Mouse (Mus musculus) forebrain, embryonic 15.5 days (tissue): Measurements from ENCODE around the gene Lasp1. TPM values are rescaled to one million over a fixed set of nuclear protein-coding genes. Genes with fewer than 3 reads are reported as not detected.

Experiments
- ATAC-seq: fragments of 200-750 bp; cut with Nextera tagmentation; replicated peaks from 2 replicates; pipeline ENCODE4 v1.8.0; 2017; ENCODE audit warnings: mild to moderate bottlenecking, moderate TSS enrichment, moderate library complexity
- H3K27ac ChIP-seq: fragments of 300-500 bp; sonication (generic); replicated peaks from 2 replicates; pipeline ENCODE4 v1.5.1; 2015; ENCODE audit warnings: mild to moderate bottlenecking, inconsistent platforms
- H3K27me3 ChIP-seq: fragments of 300-500 bp; sonication (generic); 2 replicates; pipeline ENCODE4 v1.6.1; 2015; ENCODE audit warnings: inconsistent platforms
- H3K36me3 ChIP-seq: fragments of 300-500 bp; sonication (generic); 2 replicates; pipeline ENCODE4 v1.6.1; 2015; ENCODE audit warnings: mild to moderate bottlenecking, inconsistent platforms
- H3K4me1 ChIP-seq: fragments of 300-500 bp; sonication (generic); 2 replicates; pipeline ENCODE4 v1.6.1; 2015; ENCODE audit warnings: inconsistent platforms
- H3K4me2 ChIP-seq: fragments of 300-500 bp; sonication (generic); replicated peaks from 2 replicates; pipeline ENCODE4 v1.6.1; 2015; ENCODE audit warnings: mild to moderate bottlenecking, inconsistent platforms
- H3K4me3 ChIP-seq: fragments of 300-500 bp; sonication (generic); 2 replicates; pipeline ENCODE4 v1.5.1; 2015; ENCODE audit warnings: mild to moderate bottlenecking, inconsistent platforms
- H3K9ac ChIP-seq: fragments of 300-500 bp; sonication (generic); replicated peaks from 2 replicates; pipeline ENCODE4 v1.6.1; 2015; ENCODE audit warnings: mild to moderate bottlenecking, inconsistent platforms
- H3K9me3 ChIP-seq: fragments of 300-500 bp; sonication (generic); 2 replicates; pipeline ENCODE4 v1.6.1; 2016; ENCODE audit warnings: inconsistent platforms
- WGBS: fragments of 180-500 bp; shearing (Covaris S2); methylation state at CpG from one replicate; pipeline ENCODE4 v1.1.7; 2015; ENCODE audit warnings: mixed read lengths; 5-methylcytosine and 5-hydroxymethylcytosine counted together
- polyA plus RNA-seq: library from polyadenylated mRNA; unstranded; fragments of >200 nt; fragmentation: Nextera tagmentation; extraction: Ambion mirVana; gene quantifications from 2 replicates; pipeline ENCODE4 v1.2.1, GENCODE M21; 2015

Gene Lasp1
- polyA plus RNA-seq, 1 experiment from 2014 or later, result 132 TPM

GRCm38 (mm10) chr11:97838779-97839440, 40.1 kb downstream of the Lasp1 start:
- Histone ChIP-seq H3K9me3 (no peaks in the 10 kb centered on the region), H3K27me3 (no peaks in the 10 kb centered on the region), H3K27ac (0 out of 2 replicates have a peak overlapping the region, but pooled peaks have one; percentile 19), H3K4me3 (no peak overlapping the region), H3K4me1 (peaks cover 17% of the 10 kb centered on the region), H3K36me3 (peaks cover 27% of the 10 kb centered on the region), H3K4me2 (no peak overlapping the region), H3K9ac (no peak overlapping the region)
- no peak for ATAC-seq
- WGBS, result 43% methylated on average over 10 of the region's 10 CpGs

GRCm38 (mm10) chr11:97839441-97840134, 40.8 kb downstream of the Lasp1 start:
- H3K36me3 ChIP-seq, result peaks cover 20% of the 10 kb centered on the region
- H3K9ac ChIP-seq, result no peak overlapping the region
- ATAC-seq, result no peak
- H3K4me3 ChIP-seq, result no peak overlapping the region
- H3K4me1 ChIP-seq, result peaks cover 17% of the 10 kb centered on the region
- WGBS, result 58% methylated on average over 11 of the region's 11 CpGs
- H3K27ac ChIP-seq, result peak overlapping the region; percentile 94; the same call in 1 of the 2 replicates
- no peaks in the 10 kb centered on the region for H3K9me3 ChIP-seq
- H3K4me2 ChIP-seq, result no peak overlapping the region
- no peaks in the 10 kb centered on the region for H3K27me3 ChIP-seq

- H3K9me3 ChIP-seq, result no peaks in the 10 kb centered on the region
- no peak for ATAC-seq
- peak overlapping the region; percentile 65 for H3K4me2 ChIP-seq
- H3K4me3 ChIP-seq, result peak overlapping the region; percentile 64
- peaks cover 17% of the 10 kb centered on the region for H3K4me1 ChIP-seq
- 0 out of 2 replicates have a peak overlapping the region, but pooled peaks have one; percentile 72 for H3K9ac ChIP-seq
- peaks cover 15% of the 10 kb centered on the region for H3K36me3 ChIP-seq
- H3K27me3 ChIP-seq, result no peaks in the 10 kb centered on the region
- H3K27ac ChIP-seq, result peak overlapping the region; percentile 94
- 60% methylated on average over 2 of the region's 2 CpGs for WGBS
Measured at GRCm38 (mm10) chr11:97840135-97840490, 41.3 kb downstream of the Lasp1 start.

GRCm38 (mm10) chr11:97840539-97840954, 41.7 kb downstream of the Lasp1 start, which contains the start of gene B230217C12Rik:
Gene B230217C12Rik, plus strand, starts transcription at chr11:97840780.
- H3K4me1 ChIP-seq, result peaks cover 17% of the 10 kb centered on the region
- H3K9ac ChIP-seq, result peak within 1 kb of the TSS; percentile 72
- no peaks in the 10 kb centered on the region for H3K9me3 ChIP-seq
- H3K27ac ChIP-seq, result peak within 1 kb of the TSS; percentile 94
- H3K4me3 ChIP-seq, result peak within 1 kb of the TSS; percentile 64
- H3K4me2 ChIP-seq, result peak within 1 kb of the TSS; percentile 65
- 0% methylated on average over 6 of the region's 6 CpGs for WGBS
- no peaks in the 10 kb centered on the region for H3K27me3 ChIP-seq
- ATAC-seq, result 0 out of 2 replicates have a peak, but pooled peaks have one; percentile 24
- H3K36me3 ChIP-seq, result peaks cover 11% of the 10 kb centered on the region

- Histone ChIP-seq H3K4me2 (peak overlapping the region; percentile 65), H3K9ac (peak overlapping the region; percentile 72), H3K27ac (peak overlapping the region; percentile 94), H3K36me3 (peaks cover 6% of the 10 kb centered on the region), H3K27me3 (no peaks in the 10 kb centered on the region), H3K4me1 (peaks cover 17% of the 10 kb centered on the region), H3K9me3 (no peaks in the 10 kb centered on the region), H3K4me3 (peak overlapping the region; percentile 64)
- WGBS, result 1% methylated on average over 22 of the region's 22 CpGs
- peak; percentile 90 for ATAC-seq
Measured at GRCm38 (mm10) chr11:97840991-97841661, 42.3 kb downstream of the Lasp1 start.

GRCm38 (mm10) chr11:97842001-97842400, 43.2 kb downstream of the Lasp1 start:
- Histone ChIP-seq H3K4me3 (peak overlapping the region; percentile 64), H3K9me3 (no peaks in the 10 kb centered on the region), H3K27me3 (no peaks in the 10 kb centered on the region), H3K9ac (peak overlapping the region; percentile 72), H3K27ac (peak overlapping the region; percentile 94), H3K4me2 (peak overlapping the region; percentile 65), H3K4me1 (peaks cover 17% of the 10 kb centered on the region), H3K36me3 (peaks cover 6% of the 10 kb centered on the region)
- WGBS, result 33% methylated on average over 4 of the region's 4 CpGs
- no peak for ATAC-seq

GRCm38 (mm10) chr11:97850367-97850766, 51.6 kb downstream of the Lasp1 start:
- 80% methylated on average over 6 of the region's 6 CpGs for WGBS
- Histone ChIP-seq H3K27me3 (no peaks in the 10 kb centered on the region), H3K4me3 (no peak overlapping the region), H3K4me2 (no peak overlapping the region), H3K4me1 (no peaks in the 10 kb centered on the region), H3K9ac (no peak overlapping the region), H3K36me3 (no peaks in the 10 kb centered on the region), H3K9me3 (no peaks in the 10 kb centered on the region), H3K27ac (no peak overlapping the region)
- no peak for ATAC-seq

GRCm38 (mm10) chr11:97851601-97852000, 52.8 kb downstream of the Lasp1 start:
- H3K4me1 ChIP-seq, result no peaks in the 10 kb centered on the region
- no peaks in the 10 kb centered on the region for H3K9me3 ChIP-seq
- H3K27ac ChIP-seq, result no peak overlapping the region
- H3K36me3 ChIP-seq, result no peaks in the 10 kb centered on the region
- H3K4me2 ChIP-seq, result no peak overlapping the region
- 87% methylated on average over 2 of the region's 2 CpGs for WGBS
- H3K27me3 ChIP-seq, result no peaks in the 10 kb centered on the region
- H3K9ac ChIP-seq, result no peak overlapping the region
- ATAC-seq, result no peak
- H3K4me3 ChIP-seq, result no peak overlapping the region

- Histone ChIP-seq H3K4me2 (no peak overlapping the region), H3K9me3 (no peaks in the 10 kb centered on the region), H3K9ac (no peak overlapping the region), H3K36me3 (no peaks in the 10 kb centered on the region), H3K4me3 (no peak overlapping the region), H3K27ac (no peak overlapping the region), H3K4me1 (no peaks in the 10 kb centered on the region), H3K27me3 (no peaks in the 10 kb centered on the region)
- WGBS, result 95% methylated on average over 2 of the region's 2 CpGs
- no peak for ATAC-seq
Measured at GRCm38 (mm10) chr11:97855473-97855872, 56.7 kb downstream of the Lasp1 start.

- Histone ChIP-seq H3K4me3 (no peak overlapping the region), H3K9ac (no peak overlapping the region), H3K27me3 (no peaks in the 10 kb centered on the region), H3K4me1 (no peaks in the 10 kb centered on the region), H3K27ac (no peak overlapping the region), H3K9me3 (no peaks in the 10 kb centered on the region), H3K36me3 (no peaks in the 10 kb centered on the region), H3K4me2 (no peak overlapping the region)
- WGBS, result 87% methylated on average over 2 of the region's 2 CpGs
- ATAC-seq, result no peak
Measured at GRCm38 (mm10) chr11:97862148-97862547, 63.3 kb downstream of the Lasp1 start.

GRCm38 (mm10) chr11:97865421-97865820, 66.6 kb downstream of the Lasp1 start:
- 91% methylated on average over 5 of the region's 5 CpGs for WGBS
- H3K9ac ChIP-seq, result no peak overlapping the region
- H3K4me1 ChIP-seq, result no peaks in the 10 kb centered on the region
- no peaks in the 10 kb centered on the region for H3K27me3 ChIP-seq
- H3K4me2 ChIP-seq, result no peak overlapping the region
- H3K9me3 ChIP-seq, result no peaks in the 10 kb centered on the region
- no peak overlapping the region for H3K27ac ChIP-seq
- no peak overlapping the region for H3K4me3 ChIP-seq
- no peak for ATAC-seq
- H3K36me3 ChIP-seq, result no peaks in the 10 kb centered on the region
